Mouse (Mus musculus) layer of hippocampus, postnatal 10 days (tissue): ENCODE data around the gene Cox19. TPM values are rescaled to one million over a fixed set of nuclear protein-coding genes. Genes with fewer than 3 reads are reported as not detected.

Experiments
- DNase-seq, 2 experiments: peaks; one replicate each; pipeline ENCODE4 v3.0.0; 2021; ENCODE audit warnings: low spot score in 2 of 2
- total RNA-seq, 2 experiments: library from RNA; stranded (reverse); gene quantifications; 2 replicates each; pipeline ENCODE4 v1.2.3; 2021

The Cox19 gene
- total RNA-seq, 2 experiments from 2014 or later, result 74.9 to 79.5 TPM

DNA sequence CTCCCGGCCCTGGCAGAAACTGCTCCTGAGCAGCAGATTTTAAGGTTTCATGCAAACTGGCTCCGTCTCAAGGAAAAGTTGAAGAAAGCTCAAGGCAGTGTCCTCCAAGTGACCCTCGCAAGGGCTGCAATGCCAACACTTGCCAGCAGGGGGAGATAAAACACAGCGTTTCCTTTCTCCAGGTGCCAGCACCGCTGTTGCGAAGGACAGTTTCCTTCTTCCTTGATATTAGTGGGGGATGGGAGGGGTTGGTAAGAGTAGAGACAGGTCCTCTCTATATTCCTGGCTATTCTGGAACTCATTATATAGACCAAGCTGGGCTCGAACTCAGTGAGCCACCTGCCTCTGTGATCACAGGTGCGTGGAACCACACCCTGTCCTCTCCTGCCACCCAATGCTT is 19.5 kb downstream of the Cox19 start:
- DNase-seq, result peak; percentile 86 to 87

GRCm38 (mm10) chr5:139330766-139331165 is 20.5 kb downstream of the Cox19 start:
- no peak for DNase-seq

DNA sequence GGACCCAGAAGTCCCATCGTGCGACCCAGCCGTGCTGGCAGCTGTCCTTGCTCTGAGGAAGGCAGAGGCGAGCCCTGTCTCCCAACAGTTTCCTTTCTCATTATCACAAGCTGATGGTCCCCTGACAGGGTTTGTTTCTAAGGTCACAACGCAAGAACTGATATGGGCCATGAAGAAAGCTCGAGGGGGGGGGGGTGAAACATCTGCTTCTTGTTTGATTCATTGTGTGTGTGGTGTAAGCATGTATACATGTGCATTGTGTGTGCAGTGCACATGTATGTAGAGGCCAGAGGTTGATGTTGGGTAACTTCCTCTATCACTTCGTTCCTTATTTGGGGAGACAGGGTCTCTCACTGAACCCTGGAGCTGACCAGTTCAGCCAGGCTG is 23.6 kb downstream of the Cox19 start:
- no peak for DNase-seq

DNA sequence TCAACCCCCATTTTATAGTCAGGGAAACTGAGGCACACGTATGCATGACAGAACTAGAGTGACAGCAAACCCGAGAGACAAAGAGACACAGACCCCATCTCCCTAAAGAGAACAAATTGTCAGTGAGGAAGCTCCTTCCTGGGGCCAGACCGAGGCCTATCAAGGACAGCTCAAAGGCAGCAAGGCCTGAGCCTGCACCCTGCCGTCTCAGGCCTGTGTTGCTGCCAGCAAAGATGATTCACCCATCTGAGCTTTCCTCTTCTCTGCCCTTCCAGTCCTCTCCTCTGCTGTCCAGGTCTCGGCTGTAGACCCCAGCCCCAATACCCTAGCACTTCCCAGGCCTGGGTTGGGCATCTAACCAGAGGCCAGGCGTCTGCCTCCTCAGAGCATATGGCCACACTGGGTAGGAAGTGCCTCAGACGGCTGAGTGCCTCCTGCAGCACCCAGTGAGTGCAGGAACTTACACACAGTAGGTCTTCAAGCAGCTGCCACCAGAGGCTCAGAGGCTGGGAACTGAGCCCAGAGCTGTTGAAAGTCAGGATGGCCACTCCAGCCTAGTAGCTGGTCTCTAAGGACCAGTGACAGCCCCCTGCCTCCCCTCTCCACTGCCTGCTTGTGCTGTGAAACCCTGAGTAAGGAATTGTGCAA is 24.1 kb downstream of the Cox19 start:
- DNase-seq, result no peak

DNA sequence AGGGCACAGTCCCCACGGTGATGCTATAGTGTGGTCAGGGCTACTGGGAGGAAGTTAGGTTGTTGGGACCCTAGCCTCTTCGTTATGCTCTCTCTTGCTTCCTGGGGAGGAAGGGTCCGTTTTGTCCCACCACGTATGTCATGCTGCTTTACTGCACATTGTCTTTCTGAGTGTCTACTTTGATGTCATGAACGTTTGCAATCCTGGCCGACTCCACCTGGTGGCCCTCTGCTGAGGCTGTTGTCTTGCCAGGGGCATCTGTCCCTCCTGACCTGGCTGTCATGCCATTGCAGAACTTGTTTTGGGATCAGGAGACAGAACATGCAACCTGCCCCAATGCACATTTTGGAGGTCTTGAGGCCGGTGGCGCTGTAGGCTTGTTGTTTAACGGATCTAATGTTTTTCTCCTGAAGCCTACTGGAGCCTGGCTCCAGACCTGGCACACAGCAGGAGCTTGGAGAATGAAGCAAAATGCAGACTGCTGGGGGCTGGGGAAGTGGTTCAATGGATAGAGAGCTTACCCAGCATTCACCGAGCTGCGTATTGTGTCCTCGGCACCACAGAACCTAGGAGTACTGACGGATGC is 25.0 kb downstream of the Cox19 start:
- no peak for DNase-seq

GRCm38 (mm10) chr5:139325395-139325966 is 25.7 kb downstream of the Cox19 start, which contains the start of gene Adap1:
Adap1 (minus strand) TSS chr5:139325622.
- DNase-seq, result peak; percentile 66 to 80

GRCm38 (mm10) chr5:139324691-139325394 is 26.4 kb downstream of the Cox19 start:
- peak; percentile 48 to 62 for DNase-seq

DNA sequence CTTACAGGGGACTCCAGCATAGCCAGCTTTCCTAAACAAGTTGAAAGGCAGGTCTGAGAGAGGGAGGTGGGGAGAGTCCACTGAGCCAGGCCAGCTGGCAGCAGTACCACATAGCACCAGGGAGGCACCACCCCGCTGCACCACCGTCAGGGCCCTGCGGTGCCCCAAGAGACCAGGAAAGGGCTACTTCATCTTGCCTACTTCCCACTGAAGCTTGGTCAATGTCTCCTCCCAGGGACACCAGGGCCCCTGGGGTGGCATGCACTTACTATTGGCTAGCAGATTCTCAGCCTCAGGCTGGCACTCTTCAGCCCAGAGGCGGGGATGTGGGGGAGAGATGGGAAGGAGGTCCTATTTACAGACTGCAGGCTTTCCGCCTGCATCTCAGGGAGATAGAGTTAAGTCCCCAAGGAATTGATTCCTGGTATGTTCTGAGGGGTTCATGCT is 27.1 kb downstream of the Cox19 start:
- peak in 1 of 2 experiments; percentile 38 for DNase-seq

DNA sequence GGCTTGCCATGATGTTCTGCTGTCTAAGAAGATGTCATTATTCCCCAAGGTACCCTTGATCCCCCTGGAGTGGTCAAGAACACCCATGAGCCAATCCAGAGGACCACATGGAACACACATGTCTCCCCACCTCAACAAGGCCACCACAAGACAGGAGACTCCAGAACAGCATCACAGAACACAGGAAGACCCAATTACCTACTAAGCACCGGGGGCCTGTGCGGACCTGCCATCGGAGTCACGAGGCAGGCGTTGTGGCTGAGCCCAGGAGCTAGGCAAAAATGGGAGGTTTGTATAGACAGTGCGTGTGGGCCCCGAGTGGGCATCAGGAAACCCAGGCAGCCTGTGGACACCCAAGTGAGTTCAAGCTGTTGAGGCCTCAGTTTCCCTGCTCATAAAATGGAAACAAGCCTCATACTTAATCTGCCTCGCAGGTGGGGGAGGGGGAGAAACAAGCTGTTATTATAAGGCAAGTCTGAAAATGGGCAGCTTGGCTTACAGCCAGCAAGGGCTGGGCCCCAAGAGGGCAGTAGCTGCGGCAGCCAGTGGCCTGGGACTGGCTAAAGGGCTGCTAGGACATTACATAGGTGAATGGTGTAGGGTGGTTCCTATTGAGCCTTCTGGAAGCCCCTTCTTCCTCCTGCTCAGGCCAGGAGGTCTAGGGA is 27.8 kb downstream of the Cox19 start:
- no peak for DNase-seq

DNA sequence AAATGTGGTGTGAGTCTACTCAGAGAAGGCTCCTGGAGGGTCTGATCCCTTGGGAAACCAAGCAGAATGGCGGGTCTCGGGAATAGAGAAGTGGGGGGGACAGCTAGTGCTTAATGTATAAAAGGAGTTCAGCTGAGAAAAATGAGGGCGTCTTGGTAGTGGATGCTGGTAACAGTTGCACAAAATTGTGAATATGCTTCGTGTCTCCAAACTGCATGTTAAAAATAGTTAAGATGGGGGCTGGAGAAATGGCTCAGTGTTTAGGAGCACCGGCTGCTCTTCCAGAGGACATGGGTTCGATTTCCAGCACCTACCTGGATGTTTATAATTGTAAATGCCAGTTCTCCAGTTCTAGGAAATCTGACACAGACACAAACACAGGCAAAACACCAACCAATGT is 29.9 kb downstream of the Cox19 start:
- DNase-seq, result no peak

DNA sequence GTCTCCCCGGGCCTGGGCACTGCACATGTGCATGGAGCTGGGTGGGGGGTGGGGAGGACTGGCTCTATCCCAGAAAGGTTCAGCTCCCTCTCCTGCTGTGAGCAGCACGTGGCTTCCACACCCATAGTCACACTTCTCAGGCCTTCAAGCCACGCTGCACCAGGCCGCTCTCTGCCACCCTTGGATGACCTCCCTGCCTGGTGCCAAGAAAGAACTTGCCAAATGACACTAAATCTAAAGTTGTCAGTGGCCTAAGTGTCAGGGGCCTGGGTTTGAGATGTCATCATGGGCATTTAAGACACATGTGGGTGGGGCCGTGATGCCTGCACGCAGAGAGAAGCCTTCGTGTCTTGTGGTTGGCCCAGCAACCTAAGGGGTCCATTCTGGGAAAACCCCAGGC is 30.8 kb downstream of the Cox19 start:
- no peak for DNase-seq

DNA sequence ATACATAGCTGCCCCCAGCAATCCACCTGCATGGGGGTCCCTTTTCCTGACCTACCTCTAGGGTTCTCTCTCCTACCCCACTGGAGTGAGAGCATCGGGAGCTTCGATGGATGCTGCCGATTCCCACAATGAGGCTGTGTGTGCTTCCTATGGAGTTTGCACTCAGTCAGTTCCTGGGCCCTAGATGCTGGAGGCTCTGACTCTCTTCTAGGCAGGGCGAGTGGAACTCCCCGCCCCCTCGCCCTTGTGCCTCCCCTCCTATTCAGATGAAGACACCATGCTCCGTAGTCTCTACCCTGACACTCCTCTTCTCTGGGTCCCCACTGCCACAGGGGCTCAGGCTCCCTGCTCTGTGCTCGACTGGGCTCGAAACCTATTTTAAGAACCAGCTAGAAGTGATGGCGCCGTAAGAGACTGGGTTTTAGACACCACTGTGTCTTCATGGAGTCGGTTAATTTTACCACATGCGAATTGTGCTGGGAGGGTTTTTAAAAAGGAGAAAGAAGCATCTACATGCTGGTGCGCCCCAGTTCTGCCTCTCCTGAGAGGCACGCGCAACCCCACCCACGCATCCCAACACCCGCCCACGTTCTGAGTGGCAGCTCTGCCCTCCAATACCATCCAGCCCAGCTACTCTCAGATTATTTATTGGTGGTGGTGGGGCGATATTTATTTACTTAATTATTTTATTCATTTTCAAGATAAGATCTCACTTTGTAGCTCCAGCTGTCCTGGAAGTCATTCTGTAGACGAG is 33.3 kb downstream of the Cox19 start:
- peak; percentile 42 to 51 for DNase-seq

GRCm38 (mm10) chr5:139316982-139317675 is 34.1 kb downstream of the Cox19 start:
- no peak for DNase-seq

- no peak for DNase-seq
These were observed 36.1 kb downstream of the Cox19 start for GRCm38 (mm10) chr5:139314941-139315642.

DNA sequence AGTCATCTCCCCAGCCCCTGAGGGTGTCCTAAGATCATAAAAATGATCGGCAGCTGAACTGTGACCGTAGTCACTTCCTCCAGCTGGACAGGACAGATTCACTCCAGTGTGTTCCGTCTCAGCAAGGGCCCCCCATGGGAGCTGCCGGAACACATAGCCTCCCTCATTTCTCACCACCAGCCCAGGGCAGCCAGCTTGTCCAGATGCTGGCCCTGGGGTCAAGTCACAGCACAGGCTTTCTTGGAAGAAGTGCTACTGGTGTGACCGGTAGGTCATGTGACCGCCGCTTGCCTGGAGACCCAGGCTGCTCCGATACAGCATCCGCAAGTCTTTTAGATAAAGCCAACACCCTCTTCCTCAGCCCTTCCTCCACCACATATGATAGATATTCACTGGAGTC is 37.7 kb downstream of the Cox19 start:
- DNase-seq, result no peak

DNA sequence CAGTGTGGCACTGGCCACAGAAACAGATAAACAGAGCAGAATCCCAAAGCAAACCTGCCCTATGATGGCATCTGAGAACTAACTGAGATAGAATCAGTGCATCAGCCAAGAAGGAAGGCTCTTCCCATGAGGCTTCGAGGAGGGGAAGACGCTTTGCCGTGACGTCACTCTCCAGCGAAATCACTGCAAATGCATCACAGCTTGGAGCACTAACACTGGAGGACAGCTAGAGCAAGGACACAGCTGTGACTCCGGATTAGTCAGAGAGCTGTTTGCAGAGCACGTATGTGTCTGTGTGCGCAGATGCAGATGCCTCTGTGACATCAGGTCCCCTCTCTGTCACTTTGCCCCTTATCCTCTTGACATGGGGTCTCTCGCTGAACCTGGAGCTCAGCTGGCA is 39.4 kb downstream of the Cox19 start:
- no peak for DNase-seq

DNA sequence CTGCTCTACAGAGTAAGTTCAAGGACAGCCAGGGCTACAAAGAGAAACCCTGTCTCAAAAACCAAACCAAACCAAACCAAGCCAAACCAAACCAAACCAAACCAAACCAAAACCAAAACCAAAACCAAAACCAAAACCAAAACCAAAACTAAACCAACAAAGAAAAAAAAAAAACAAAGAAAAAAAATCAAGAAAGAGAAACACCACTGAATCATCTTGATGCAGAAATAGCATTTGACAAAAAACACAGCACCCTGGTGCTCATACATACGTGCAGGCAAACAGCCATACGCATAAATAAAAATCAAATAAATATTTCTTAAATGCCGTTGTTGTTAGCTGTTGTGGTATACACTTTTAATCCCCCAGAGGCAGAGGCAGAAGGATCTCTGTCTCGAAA is 40.7 kb downstream of the Cox19 start:
- DNase-seq, result no peak

GRCm38 (mm10) chr5:139309946-139310345 is 41.3 kb downstream of the Cox19 start:
- no peak for DNase-seq

- DNase-seq, result no peak
These were observed 47.6 kb downstream of the Cox19 start for GRCm38 (mm10) chr5:139303646-139304061.

GRCm38 (mm10) chr5:139302101-139302500 is 49.1 kb downstream of the Cox19 start:
- no peak for DNase-seq
